Mouse (Mus musculus) cerebellum, postnatal 14 days (tissue): ENCODE measurements at regions not wholly inside any gene's neighbourhood (a gene's known extent, or its start where the extent isn't known, plus 50 kb on each side); places are given as distances from the start of the nearest gene placed in this dataset.
"Not testable (repeated sequence)": the region's sequence is repeated elsewhere in the genome, so short reads cannot be mapped to it uniquely, and the experiment has no call there.

Experiments
- DNase-seq, 2 experiments: peaks; one replicate each; pipeline ENCODE4 v3.0.0; 2021; ENCODE audit warnings: mixed read lengths in 2 of 2

GRCm38 (mm10) chrX:91059251-91059650, 167.3 kb downstream of the Gm44 start:
- peak; percentile 1 to 33 for DNase-seq

GRCm38 (mm10) chrX:91085137-91085536, 193.2 kb downstream of the Gm44 start:
- DNase-seq: not testable (repeated sequence)
